Comparison of ENCODE assay signal across 29 mouse cellular contexts in genomic region chr2:3165037-3165600, GRCm38 (mm10). TPM values are rescaled to one million over a fixed set of nuclear protein-coding genes. Genes with fewer than 3 reads are reported as not detected.
A peak's percentile ranks its signal among the peaks of the same experiment; 100 is the strongest.
DNase-seq lines count a peak whose midpoint lies in the region; ATAC-seq and TF ChIP-seq lines count a peak whose summit lies in the region.
"Had no signal": no experiment of that assay in that cellular context is flagged by ENCODE, and none has a peak within 500 bp of the region (broad histone marks: within the 10 kb centered on the region; RNA-seq: fewer than 3 reads in every experiment).

No protein-coding gene starts in this region.

- no peak for TF ChIP-seq POLR2A in kidney, adult 2 months (IDR thresholded peaks at IDR 0.05; ENCODE audit: low read depth, low read length)

- H3K9ac ChIP-seq in kidney, embryonic 14.5 days (ENCODE audit: low read depth, low read length), result no peak overlapping the region
- H3K9ac ChIP-seq in lung, embryonic 16.5 days (ENCODE audit: low read length), result no peak overlapping the region
- H3K9ac ChIP-seq: embryonic facial prominence, embryonic 13.5 days; forebrain, embryonic 15.5 days; liver, embryonic 15.5 days; stomach, embryonic 15.5 days had no signal

- 78% methylated on average over 8 of the region's 8 CpGs for whole genome bisulfite sequencing in heart, embryonic 10.5 days
- WGBS in kidney, adult 2 months, result 70% methylated on average over 8 of the region's 8 CpGs
- 89% methylated on average over 8 of the region's 8 CpGs for WGBS in kidney, embryonic 14.5 days
- 83% methylated on average over 8 of the region's 8 CpGs for WGBS in lung, embryonic 16.5 days

- no peak for ATAC-seq in kidney, embryonic 14.5 days (ENCODE audit: low FRiP score, low TSS enrichment)
- no peak for ATAC-seq in lung, embryonic 16.5 days (ENCODE audit: low read depth)
- ATAC-seq: forebrain, embryonic 15.5 days; hindbrain, embryonic 16.5 days; midbrain, embryonic 16.5 days; Patski had no signal

- no peak for TF ChIP-seq CTCF in kidney, adult 2 months (conservative IDR thresholded peaks at IDR 0.05; ENCODE audit: insufficient read depth, insufficient read length, low read depth, low read length)

- DNase-seq in heart, adult 11 months, result peak; percentile 96
- DNase-seq in heart, embryonic 10.5 days (ENCODE audit: low spot score), result no peak
- peak; percentile 51 for DNase-seq in kidney, adult 2 months
- DNase-seq in lung, postnatal 10 days, result no peak
- DNase-seq in adrenal gland, postnatal 14 days, result no peak
- DNase-seq: adrenal gland, postnatal 10 days; cerebellum, adult 11-12 months; cerebellum, adult 9-11 months; gastrocnemius, postnatal 25 days; kidney, adult 8-10 months; kidney, postnatal 36 days; layer of hippocampus, postnatal 36 days; left cerebral cortex, postnatal 4 days; lung, postnatal 14 days; right cerebral cortex, postnatal 25 days had no signal

- H3K27ac ChIP-seq in heart, embryonic 10.5 days, result no peak overlapping the region
- H3K27ac ChIP-seq in kidney, adult 2 months (ENCODE audit: insufficient read depth, low read depth, low read length), result no peak overlapping the region; the same call in 1 of the 2 replicates
- H3K27ac ChIP-seq in kidney, embryonic 14.5 days (ENCODE audit: low read depth, low read length), result no peak overlapping the region
- H3K27ac ChIP-seq in lung, embryonic 16.5 days (ENCODE audit: low read length), result peak overlapping the region; percentile 44; the same call in 1 of the 2 replicates
- H3K27ac ChIP-seq: forebrain, embryonic 10.5 days; forebrain, embryonic 15.5 days; liver, embryonic 15.5 days; stomach, embryonic 15.5 days had no signal

- H3K4me3 ChIP-seq in heart, embryonic 10.5 days, result no peak overlapping the region
- no peak overlapping the region for H3K4me3 ChIP-seq in kidney, adult 2 months (ENCODE audit: insufficient read depth, low read depth, low read length)
- H3K4me3 ChIP-seq in kidney, embryonic 14.5 days (ENCODE audit: low read length), result no peak overlapping the region
- no peak overlapping the region for H3K4me3 ChIP-seq in lung, embryonic 16.5 days (ENCODE audit: low read length)
- H3K4me3 ChIP-seq: embryonic facial prominence, embryonic 13.5 days; forebrain, embryonic 10.5 days; forebrain, embryonic 15.5 days; liver, embryonic 15.5 days; stomach, embryonic 15.5 days had no signal

- no peak overlapping the region for H3K4me2 ChIP-seq in kidney, embryonic 14.5 days (replicated peaks; ENCODE audit: low read depth, low read length)
- H3K4me2 ChIP-seq in lung, embryonic 16.5 days (ENCODE audit: low read depth, low read length), result no peak overlapping the region
- H3K4me2 ChIP-seq: embryonic facial prominence, embryonic 13.5 days; forebrain, embryonic 15.5 days; heart, embryonic 11.5 days; liver, embryonic 15.5 days; midbrain, embryonic 11.5 days; stomach, embryonic 15.5 days had no signal

- H3K4me1 ChIP-seq in heart, embryonic 10.5 days, result peaks cover 73% of the 10 kb centered on the region
- peaks cover 18% of the 10 kb centered on the region for H3K4me1 ChIP-seq in kidney, adult 2 months (ENCODE audit: control insufficient read depth, insufficient read depth, low read length)
- no peaks in the 10 kb centered on the region for H3K4me1 ChIP-seq in kidney, embryonic 14.5 days (ENCODE audit: control insufficient read depth, insufficient read depth, low read length)
- peaks cover 12% of the 10 kb centered on the region for H3K4me1 ChIP-seq in lung, embryonic 16.5 days (replicated peaks; ENCODE audit: control insufficient read depth, insufficient read depth, low read length)
- H3K4me1 ChIP-seq: liver, embryonic 15.5 days had no signal

- H3K9me3 ChIP-seq in heart, embryonic 10.5 days, result no peaks in the 10 kb centered on the region
- no peaks in the 10 kb centered on the region for H3K9me3 ChIP-seq in kidney, embryonic 14.5 days (ENCODE audit: control insufficient read depth, low read length)
- no peaks in the 10 kb centered on the region; the same call in 1 of the 2 replicates for H3K9me3 ChIP-seq in lung, embryonic 16.5 days (ENCODE audit: control insufficient read depth, low read length)
- H3K9me3 ChIP-seq: embryonic facial prominence, embryonic 13.5 days; forebrain, embryonic 10.5 days; forebrain, embryonic 15.5 days; liver, embryonic 15.5 days; stomach, embryonic 15.5 days had no signal

- H3K27me3 ChIP-seq in heart, embryonic 10.5 days (ENCODE audit: insufficient read depth, poor library complexity, severe bottlenecking), result no peaks in the 10 kb centered on the region
- no peaks in the 10 kb centered on the region for H3K27me3 ChIP-seq in kidney, adult 2 months (replicated peaks; ENCODE audit: control insufficient read depth, insufficient read depth, low read length)
- no peaks in the 10 kb centered on the region for H3K27me3 ChIP-seq in kidney, embryonic 14.5 days (ENCODE audit: control insufficient read depth, insufficient read depth, low read length)
- H3K27me3 ChIP-seq in lung, embryonic 16.5 days (ENCODE audit: control insufficient read depth, insufficient read depth, low read depth, low read length), result no peaks in the 10 kb centered on the region
- H3K27me3 ChIP-seq: embryonic facial prominence, embryonic 13.5 days; forebrain, embryonic 15.5 days; liver, embryonic 15.5 days; Patski; stomach, embryonic 15.5 days had no signal

- no peaks in the 10 kb centered on the region for H3K36me3 ChIP-seq in heart, embryonic 10.5 days
- no peaks in the 10 kb centered on the region for H3K36me3 ChIP-seq in kidney, adult 2 months (ENCODE audit: control insufficient read depth, insufficient read depth, low read length)
- no peaks in the 10 kb centered on the region for H3K36me3 ChIP-seq in kidney, embryonic 14.5 days (ENCODE audit: control insufficient read depth, insufficient read depth, low read length)
- H3K36me3 ChIP-seq in lung, embryonic 16.5 days (ENCODE audit: control insufficient read depth, insufficient read depth, low read length), result no peaks in the 10 kb centered on the region
- H3K36me3 ChIP-seq: embryonic facial prominence, embryonic 13.5 days; forebrain, embryonic 10.5 days; forebrain, embryonic 15.5 days; liver, embryonic 15.5 days; stomach, embryonic 15.5 days had no signal

RNA-seq across cellular contexts. Expression of gene Fam171a1, which starts 51.1 kb away (rescaled TPM):
- 34.0 and 35.3 TPM in 2 replicates for polyA plus RNA-seq in heart, embryonic 10.5 days (2016; fragmentation: Nextera tagmentation; extraction: Ambion mirVana)
- 21.7 and 23.7 TPM in 2 replicates for polyA plus RNA-seq in kidney, adult 2 months (2012; rRNA removed)
- polyA plus RNA-seq in kidney, embryonic 14.5 days (2014; fragmentation: Nextera tagmentation; extraction: Ambion mirVana), result 24.3 and 55.7 TPM in 2 replicates
- polyA plus RNA-seq in lung, embryonic 16.5 days (2015; fragmentation: Nextera tagmentation; extraction: Ambion mirVana), result 49.7 and 54.6 TPM in 2 replicates
- total RNA-seq in adrenal gland, postnatal 14 days (2021), result 25.3 and 27.4 TPM in 2 replicates
- total RNA-seq: MEL; neutrophil, adult 5-6 weeks had no signal

Comparison
In these comparisons a context has a peak if more than half of its experiments do, and no peak if none do; other contexts are left out.
1. DNase-seq: peak in heart, adult 11 months (single experiment) and kidney, adult 2 months (single experiment); none in heart, embryonic 10.5 days (single experiment), lung, postnatal 10 days (single experiment) and adrenal gland, postnatal 14 days (single experiment).